Mouse (Mus musculus) C2C12 (cell line): ENCODE measurements around the gene Sult1c2. TPM values are rescaled to one million over a fixed set of nuclear protein-coding genes. Genes with fewer than 3 reads are reported as not detected.
"Not testable (repeated sequence)": the region's sequence is repeated elsewhere in the genome, so short reads cannot be mapped to it uniquely, and the experiment has no call there.

Source experiments
- H3K27me3 ChIP-seq: one replicate; pipeline ENCODE4 v1.6.1; 2011; ENCODE audit not compliant: control insufficient read depth, insufficient read depth, insufficient read length
- H3K36me3 ChIP-seq: one replicate; pipeline ENCODE4 v1.6.1; 2011; ENCODE audit not compliant: control insufficient read depth, insufficient read depth
- H3K4me3 ChIP-seq: one replicate; pipeline ENCODE4 v1.5.1; 2011; ENCODE audit warnings: mild to moderate bottlenecking, control low read depth; ENCODE audit not compliant: poor library complexity, insufficient read depth, severe bottlenecking
- H3K79me2 ChIP-seq: one replicate; pipeline ENCODE4 v1.6.1; 2011; ENCODE audit not compliant: control insufficient read depth, insufficient read depth
- H3K79me3 ChIP-seq: one replicate; pipeline ENCODE4 v1.6.1; 2011; ENCODE audit warnings: low read depth, control low read depth
- H3ac ChIP-seq: one replicate; pipeline ENCODE3; 2011; ENCODE audit warnings: low read depth; ENCODE audit not compliant: control insufficient read depth, insufficient read length
- CEBPB ChIP-seq: IDR thresholded peaks from one replicate; pipeline ENCODE4 v1.6.1; 2011; ENCODE audit warnings: low read depth, mild to moderate bottlenecking, control low read depth, moderate library complexity
- CTCF ChIP-seq: IDR thresholded peaks from one replicate; pipeline ENCODE4 v1.5.1; 2011; ENCODE audit not compliant: control insufficient read depth, insufficient read depth, insufficient read length
- FOSL1 ChIP-seq: IDR thresholded peaks from one replicate; pipeline ENCODE4 v1.8.0; 2011; ENCODE audit warnings: mild to moderate bottlenecking, low read length; ENCODE audit not compliant: poor library complexity, insufficient read depth, severe bottlenecking
- MAX ChIP-seq: IDR thresholded peaks from one replicate; pipeline ENCODE4 v1.6.1; 2011; ENCODE audit warnings: mild to moderate bottlenecking, control low read depth
- MYOD1 ChIP-seq: IDR thresholded peaks from one replicate; pipeline ENCODE4 v1.6.1; 2011; ENCODE audit warnings: low read depth; ENCODE audit not compliant: control insufficient read depth, insufficient read length
- MYOG ChIP-seq: IDR thresholded peaks from one replicate; pipeline ENCODE4 v1.6.1; 2011; ENCODE audit not compliant: control insufficient read depth, insufficient read length; ENCODE audit errors: extremely low read depth
- USF1 ChIP-seq: IDR thresholded peaks from one replicate; pipeline ENCODE4 v1.6.1; 2011; ENCODE audit warnings: low read depth, mild to moderate bottlenecking, control low read depth, moderate library complexity
- polyA plus RNA-seq: library from polyadenylated mRNA; unstranded; fragments of >200 nt; fragmentation: generic; extraction: Trizol; gene quantifications from one replicate; pipeline ENCODE4 v1.2.1, GENCODE M21; 2012; ENCODE audit warnings: missing spikeins

The Sult1c2 gene
- polyA plus RNA-seq, 1 experiment: not detected

GRCm38 (mm10) chr17:53860548-53860947, 14.4 kb upstream of the Sult1c2 start:
- TF ChIP-seq MYOG: no peak
- TF ChIP-seq USF1: no peak
- TF ChIP-seq MAX: no peak
- no peak for TF ChIP-seq CEBPB
- TF ChIP-seq CTCF: no peak
- TF ChIP-seq FOSL1: no peak
- TF ChIP-seq MYOD1: no peak
- Histone ChIP-seq H3K36me3 (no peaks in the 10 kb centered on the region), H3K79me2 (no peaks in the 10 kb centered on the region)

GRCm38 (mm10) chr17:53854992-53855391, 8.9 kb upstream of the Sult1c2 start:
- H3K79me3 ChIP-seq: no peaks in the 10 kb centered on the region
- no peaks in the 10 kb centered on the region for H3K79me2 ChIP-seq
- no peak for TF ChIP-seq CTCF
- no peak for TF ChIP-seq MAX
- TF ChIP-seq USF1: no peak
- TF ChIP-seq FOSL1: no peak
- TF ChIP-seq CEBPB: no peak
- TF ChIP-seq MYOD1: no peak
- no peak for TF ChIP-seq MYOG
- no peak overlapping the region for H3K4me3 ChIP-seq
- no peaks in the 10 kb centered on the region for H3K36me3 ChIP-seq
- no peak overlapping the region for H3ac ChIP-seq
- no peaks in the 10 kb centered on the region for H3K27me3 ChIP-seq

More at GRCm38 (mm10) chr17:53860548-53860947, 14.4 kb upstream of the Sult1c2 start:
- Histone ChIP-seq H3K27me3 (no peaks in the 10 kb centered on the region), H3K79me3 (no peaks in the 10 kb centered on the region), H3K4me3 (no peak overlapping the region), H3ac (no peak overlapping the region)

- Histone ChIP-seq H3ac (no peak overlapping the region), H3K79me3 (no peaks in the 10 kb centered on the region), H3K4me3 (no peak overlapping the region), H3K36me3 (no peaks in the 10 kb centered on the region), H3K27me3 (no peaks in the 10 kb centered on the region), H3K79me2 (no peaks in the 10 kb centered on the region)
- TF ChIP-seq MYOG (no peak), USF1 (no peak), CEBPB (no peak), MYOD1 (no peak), FOSL1 (no peak), MAX (no peak), CTCF (no peak)
Measured at GRCm38 (mm10) chr17:53845796-53846195, 343 bp downstream of the Sult1c2 start.

- Histone ChIP-seq H3ac (no peak overlapping the region), H3K79me3 (no peaks in the 10 kb centered on the region), H3K36me3 (no peaks in the 10 kb centered on the region), H3K79me2 (no peaks in the 10 kb centered on the region), H3K4me3 (no peak overlapping the region), H3K27me3 (no peaks in the 10 kb centered on the region)
- TF ChIP-seq FOSL1 (no peak), MYOG (no peak), MYOD1 (no peak), CEBPB (no peak), MAX (no peak), CTCF (no peak), USF1 (no peak)
Measured at GRCm38 (mm10) chr17:53833366-53833765, 12.8 kb downstream of the Sult1c2 start.

- not testable (repeated sequence) for H3K4me3 ChIP-seq, H3K79me3 ChIP-seq, H3K36me3 ChIP-seq, H3K79me2 ChIP-seq, H3ac ChIP-seq, H3K27me3 ChIP-seq
Measured at GRCm38 (mm10) chr17:53803974-53804373, 42.2 kb downstream of the Sult1c2 start.

GRCm38 (mm10) chr17:53783381-53783780, 62.8 kb downstream of the Sult1c2 start:
- no peak overlapping the region for H3ac ChIP-seq
- no peak overlapping the region for H3K4me3 ChIP-seq
- H3K79me3 ChIP-seq: no peaks in the 10 kb centered on the region
- H3K36me3 ChIP-seq: no peaks in the 10 kb centered on the region
- no peak for TF ChIP-seq USF1
- no peak for TF ChIP-seq FOSL1
- TF ChIP-seq MYOD1: no peak
- TF ChIP-seq CEBPB: no peak
- TF ChIP-seq MAX: no peak
- no peak for TF ChIP-seq MYOG
- TF ChIP-seq CTCF: no peak
- H3K79me2 ChIP-seq: no peaks in the 10 kb centered on the region
- no peaks in the 10 kb centered on the region for H3K27me3 ChIP-seq

Other genes starting within 250 kb of the Sult1c2 start
- gene Sgo1, start 157.0 kb downstream of the Sult1c2 start, polyA plus RNA-seq: 7.1 TPM
- gene Sult1c1, start 144.3 kb upstream of the Sult1c2 start, polyA plus RNA-seq: not detected